Mouse (Mus musculus): ENCODE measurements around the gene Slc25a44. TPM values are rescaled to one million over a fixed set of nuclear protein-coding genes. Genes with fewer than 3 reads are reported as not detected.
"Not testable (repeated sequence)": the region's sequence is repeated elsewhere in the genome, so short reads cannot be mapped to it uniquely, and the experiment has no call there.

Slc25a44 gene
- total RNA-seq, 2 experiments from 2014 or later, result 34.9 to 35.7 TPM

DNA sequence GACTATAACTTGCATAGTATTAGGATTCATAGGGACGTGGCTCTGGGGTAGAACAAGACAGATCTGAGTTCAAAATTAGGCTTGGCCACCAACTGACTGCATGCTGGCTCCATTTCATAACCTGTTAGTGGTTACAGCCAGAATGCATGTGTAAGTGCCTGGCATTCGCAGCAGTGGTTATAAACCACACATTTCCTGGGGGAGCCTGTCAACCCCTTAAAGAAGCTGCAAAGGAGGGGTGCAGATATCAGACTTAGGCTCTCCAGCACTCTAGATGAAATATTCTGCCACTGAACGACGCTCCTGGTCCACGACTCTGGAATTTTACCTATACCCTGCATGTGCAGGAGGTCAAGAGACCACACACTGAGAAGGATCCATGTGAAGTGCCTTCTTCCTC is 27.3 kb upstream of the Slc25a44 start:
- no peak for DNase-seq (ENCODE audit: low spot score in 2 of 2)

DNA sequence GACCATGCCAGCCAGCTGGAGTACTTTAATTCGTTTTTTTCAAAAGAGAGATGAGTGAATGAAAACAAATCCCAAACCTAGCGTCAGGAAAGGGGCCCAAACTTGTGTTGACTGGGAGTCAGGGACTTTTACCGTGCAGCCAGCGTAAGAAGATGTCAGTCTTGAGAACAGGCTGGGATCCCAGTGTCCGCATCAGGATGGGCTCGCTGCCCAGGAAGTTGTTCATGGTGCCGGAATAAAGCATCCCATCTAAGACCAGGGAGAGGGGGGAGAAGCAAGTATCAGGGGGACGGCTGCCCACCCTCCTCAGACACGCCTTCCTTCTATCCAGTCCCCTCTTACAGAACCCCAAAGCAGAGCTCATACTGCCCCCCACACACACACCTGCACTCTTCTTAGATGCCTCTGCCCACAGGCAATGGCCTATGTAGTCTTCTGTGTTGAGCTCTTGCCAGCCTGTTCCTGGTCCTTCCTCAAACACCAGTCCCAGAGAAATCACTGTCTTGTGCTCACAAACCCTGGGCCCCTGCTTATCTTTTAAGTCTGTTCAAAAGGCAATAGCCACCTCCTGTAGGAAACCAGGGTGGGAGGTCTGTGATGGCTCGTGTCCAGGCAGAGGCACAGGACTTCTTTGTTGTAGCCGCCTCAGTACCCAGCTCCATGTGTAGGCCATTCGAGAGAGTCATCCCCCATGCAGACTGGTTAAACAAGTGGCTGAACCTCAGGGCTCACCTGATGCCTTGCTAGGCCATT is 25.6 kb upstream of the Slc25a44 start:
- DNase-seq (ENCODE audit: low spot score in 2 of 2), result no peak

GRCm38 (mm10) chr3:88449395-88450023 is 24.6 kb upstream of the Slc25a44 start:
- no peak for DNase-seq (ENCODE audit: low spot score in 2 of 2)

GRCm38 (mm10) chr3:88448443-88448842 is 23.5 kb upstream of the Slc25a44 start:
- no peak for DNase-seq (ENCODE audit: low spot score in 2 of 2)

DNA sequence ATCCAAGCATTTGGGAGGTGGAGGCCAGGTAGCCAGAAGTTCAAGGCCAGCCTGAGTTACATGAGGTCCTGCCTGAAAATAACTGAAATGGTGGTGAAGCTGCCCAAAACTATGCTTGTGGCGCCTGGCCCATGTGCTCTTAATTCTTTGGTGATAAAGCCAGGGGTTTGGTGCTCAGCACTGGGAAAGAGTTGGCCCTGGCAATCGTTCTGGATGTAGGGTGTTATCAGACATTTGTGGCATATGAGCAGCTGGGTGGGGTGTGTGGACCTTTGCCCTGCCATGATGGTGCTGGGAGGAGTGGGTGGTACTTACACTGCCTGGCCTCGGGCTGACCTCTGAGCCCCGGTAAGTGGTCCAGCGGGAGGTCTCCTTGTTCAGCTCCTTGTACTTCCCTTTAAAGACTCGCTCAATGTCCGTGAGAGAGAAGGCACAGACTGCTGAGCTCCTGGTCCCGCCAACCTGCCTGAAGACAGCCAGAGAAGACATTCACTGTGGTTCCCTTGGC is 22.8 kb upstream of the Slc25a44 start:
- no peak for DNase-seq (ENCODE audit: low spot score in 2 of 2)

DNA sequence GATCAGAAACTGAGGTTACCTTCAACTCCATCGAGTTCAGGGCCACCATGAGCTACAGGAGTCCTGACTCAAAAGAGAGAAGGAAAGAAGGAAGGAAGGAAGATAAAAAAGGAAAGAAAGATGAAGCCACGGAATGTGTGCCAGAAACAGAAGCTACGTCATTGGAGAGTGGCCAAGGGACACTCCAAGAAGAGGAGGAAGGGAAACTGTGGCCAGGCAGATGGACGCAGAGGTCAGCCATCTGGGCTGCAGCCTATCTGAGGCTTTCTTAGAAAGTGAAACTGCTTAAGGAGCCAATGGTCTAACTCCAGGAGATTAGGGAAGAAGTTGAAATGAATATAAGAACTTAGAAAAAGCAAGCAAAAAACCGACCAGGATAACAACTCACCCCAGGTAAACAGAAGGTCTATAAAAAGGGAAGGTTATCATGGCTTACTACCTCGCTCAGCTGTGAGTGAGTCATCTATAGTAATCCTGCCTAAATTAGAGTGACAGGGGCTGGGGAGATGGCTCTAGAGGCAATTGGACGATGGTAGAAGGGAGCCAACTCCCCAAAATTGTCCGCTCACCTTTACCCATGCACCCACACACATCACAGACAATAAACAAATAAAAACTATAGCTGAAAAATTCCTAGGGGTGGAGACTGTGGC is 21.7 kb upstream of the Slc25a44 start:
- DNase-seq (ENCODE audit: low spot score in 2 of 2), result no peak

DNA sequence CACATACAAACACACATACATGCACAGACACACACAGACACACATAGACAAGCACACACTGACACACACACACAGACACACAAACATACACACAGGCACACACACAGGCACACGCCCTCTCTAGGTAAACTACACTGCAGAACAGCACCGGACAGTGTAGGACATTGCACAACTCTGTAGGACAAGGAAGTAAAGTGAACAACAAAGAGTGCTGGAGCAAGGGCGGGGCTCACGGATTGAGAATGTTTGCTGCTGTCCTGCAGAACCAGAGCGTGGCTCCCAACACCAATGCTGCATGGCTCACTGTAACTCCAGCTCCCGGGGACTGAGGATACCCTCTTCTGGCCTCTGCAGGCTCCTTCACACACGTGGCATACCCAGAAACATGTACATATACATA is 17.9 kb upstream of the Slc25a44 start:
- DNase-seq (ENCODE audit: low spot score in 2 of 2), result no peak

DNA sequence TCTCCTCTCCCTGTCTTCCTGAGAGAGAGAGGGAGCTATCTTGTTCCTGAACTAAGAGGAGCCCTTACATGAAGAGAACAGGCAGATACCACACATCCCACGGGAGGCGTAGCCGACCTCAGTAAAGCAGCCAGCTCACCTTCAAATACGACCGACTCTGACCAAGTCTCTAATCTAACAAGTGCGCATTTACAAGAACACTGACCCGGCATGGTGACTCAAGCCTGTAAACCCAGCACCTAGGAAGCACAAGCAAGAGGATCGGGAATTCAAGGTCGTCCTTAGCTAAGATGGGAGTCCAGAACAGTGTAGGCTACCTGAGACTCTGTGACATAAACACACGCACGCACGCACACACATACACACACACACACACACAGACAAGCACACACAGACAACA is 17.5 kb upstream of the Slc25a44 start:
- DNase-seq (ENCODE audit: low spot score in 2 of 2), result no peak

DNA sequence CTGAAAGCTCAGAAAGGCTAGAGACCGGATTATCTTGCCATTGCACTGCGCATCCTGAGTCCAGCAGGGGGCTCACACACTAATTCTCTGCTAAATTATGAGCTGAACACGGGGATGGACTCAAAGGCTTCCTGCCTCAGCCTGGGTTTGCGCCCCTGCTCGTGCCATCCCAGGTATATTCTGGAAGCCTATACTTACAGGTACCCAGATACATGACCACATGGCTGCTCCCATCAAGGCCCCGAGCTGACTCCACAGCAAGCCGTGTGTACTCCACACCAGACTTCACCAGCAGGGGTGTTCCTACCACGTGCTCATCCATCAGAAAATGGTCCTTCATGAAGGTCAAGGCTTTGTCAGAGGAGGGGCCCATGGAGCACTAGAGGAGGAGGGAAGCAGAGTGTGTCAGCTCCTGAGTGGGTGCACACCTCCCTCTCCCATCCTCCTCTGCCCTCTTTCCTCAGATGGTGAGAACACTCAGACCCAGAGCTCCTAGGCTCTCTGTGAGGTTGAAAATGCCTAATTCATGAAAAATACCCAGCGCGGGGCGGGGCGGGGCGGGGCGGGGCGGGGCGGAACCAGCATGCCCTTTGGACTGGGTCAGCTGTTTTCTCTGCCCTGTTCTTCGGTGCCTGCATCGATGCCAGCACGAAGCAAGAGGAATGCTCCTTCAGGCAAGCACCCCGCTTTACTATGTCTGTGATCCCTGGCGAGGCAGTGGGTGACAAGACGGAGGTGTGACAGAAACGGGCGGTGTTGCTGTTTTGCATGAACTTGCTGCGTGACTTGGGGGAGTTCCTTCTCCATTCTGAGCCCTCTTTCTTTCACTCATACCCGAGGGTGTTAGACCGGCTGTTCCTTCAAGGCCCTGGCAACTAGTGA is 15.8 kb upstream of the Slc25a44 start:
- no peak for DNase-seq (ENCODE audit: low spot score in 2 of 2)

- DNase-seq (ENCODE audit: low spot score in 2 of 2), result no peak
Measured at GRCm38 (mm10) chr3:88439582-88439981, 14.6 kb upstream of the Slc25a44 start.

DNA sequence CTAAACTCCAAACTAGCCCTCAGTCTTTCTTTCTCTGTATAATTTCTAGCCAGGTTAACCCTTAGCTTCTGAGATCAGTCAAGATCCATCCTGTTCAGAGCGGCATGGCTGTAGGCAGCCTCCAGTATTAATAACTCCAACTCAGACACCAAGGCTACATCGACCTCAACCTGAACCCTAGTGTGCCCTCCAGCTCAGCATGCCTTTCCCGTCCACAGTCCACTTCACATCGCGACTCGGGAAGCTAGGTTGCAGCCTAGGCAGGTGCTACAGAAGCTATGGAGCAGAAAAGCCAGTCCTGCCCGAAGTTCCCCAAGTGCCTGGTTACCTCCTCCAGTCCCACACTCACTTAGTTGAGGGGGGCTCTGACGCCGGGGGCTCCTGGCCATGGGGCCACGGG is 12.5 kb upstream of the Slc25a44 start:
- no peak for DNase-seq (ENCODE audit: low spot score in 2 of 2)

DNA sequence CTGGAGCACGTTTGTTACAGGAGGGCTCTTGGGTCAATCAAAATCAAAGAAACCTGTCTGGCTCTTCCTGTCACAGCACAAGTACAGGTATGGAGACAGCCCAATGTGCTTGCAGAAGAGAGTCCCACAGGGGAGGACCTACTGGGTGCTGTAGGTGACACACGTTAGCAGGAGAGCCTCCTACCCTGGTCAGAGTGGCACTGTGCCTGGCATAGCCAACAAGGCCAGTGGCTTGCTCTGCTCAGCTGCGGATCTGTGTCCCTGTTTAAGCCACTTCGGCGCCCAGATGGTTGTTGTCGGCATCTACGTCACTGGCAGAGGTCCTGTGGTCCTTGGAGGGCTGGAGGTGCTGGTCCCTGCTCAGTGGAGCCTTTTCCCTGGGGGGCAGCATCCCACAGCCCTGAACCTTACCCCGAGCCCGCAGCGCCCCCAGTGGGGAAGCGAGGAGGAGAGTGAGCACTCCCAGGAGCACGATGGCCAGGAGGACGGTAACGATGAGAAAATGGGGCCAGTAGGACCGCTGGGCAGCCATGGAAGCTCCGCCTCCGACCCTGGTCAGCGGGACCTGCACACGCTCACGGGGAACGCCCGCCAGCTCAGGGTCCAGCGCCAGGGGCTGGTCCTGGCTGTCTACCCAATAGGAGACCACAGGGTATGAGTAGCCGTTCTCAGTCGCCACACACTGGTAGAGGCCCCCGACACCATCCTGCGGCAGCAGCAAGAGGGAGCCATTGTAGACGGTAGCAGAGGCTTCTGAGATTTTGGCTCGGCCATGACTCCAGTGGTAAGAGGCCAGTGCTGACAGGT is 11.7 kb upstream of the Slc25a44 start:
- DNase-seq (ENCODE audit: low spot score in 2 of 2), result peak; percentile 37 to 46

GRCm38 (mm10) chr3:88435515-88435914 is 10.6 kb upstream of the Slc25a44 start:
- DNase-seq (ENCODE audit: low spot score in 2 of 2), result no peak

- DNase-seq (ENCODE audit: low spot score in 2 of 2), result not testable (repeated sequence)
Measured at GRCm38 (mm10) chr3:88428639-88429038, 3.7 kb upstream of the Slc25a44 start.

GRCm38 (mm10) chr3:88427342-88427905 is 2.5 kb upstream of the Slc25a44 start:
- DNase-seq (ENCODE audit: low spot score in 2 of 2), result no peak

GRCm38 (mm10) chr3:88425708-88426420 is 925 bp upstream of the Slc25a44 start:
- no peak for DNase-seq (ENCODE audit: low spot score in 2 of 2)

DNA sequence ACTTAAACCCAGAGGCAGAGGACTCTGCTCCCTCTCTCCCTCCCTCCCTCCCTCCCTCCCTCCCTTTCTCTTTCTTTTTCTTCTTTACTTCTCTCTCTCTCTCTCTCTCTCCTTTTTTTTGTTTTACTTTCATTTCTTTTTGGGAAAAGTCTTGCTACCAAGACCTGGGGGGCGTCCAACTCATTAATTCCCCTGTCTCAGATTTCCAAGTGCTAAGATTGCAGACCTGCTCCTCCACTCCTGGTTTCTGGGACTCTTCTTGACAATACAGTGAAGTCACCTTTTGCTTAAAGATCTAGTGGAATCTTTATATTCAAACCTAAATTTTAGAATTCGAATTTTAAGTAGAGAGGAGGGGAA is 371 bp upstream of the Slc25a44 start:
- DNase-seq (ENCODE audit: low spot score in 2 of 2), result no peak

DNA sequence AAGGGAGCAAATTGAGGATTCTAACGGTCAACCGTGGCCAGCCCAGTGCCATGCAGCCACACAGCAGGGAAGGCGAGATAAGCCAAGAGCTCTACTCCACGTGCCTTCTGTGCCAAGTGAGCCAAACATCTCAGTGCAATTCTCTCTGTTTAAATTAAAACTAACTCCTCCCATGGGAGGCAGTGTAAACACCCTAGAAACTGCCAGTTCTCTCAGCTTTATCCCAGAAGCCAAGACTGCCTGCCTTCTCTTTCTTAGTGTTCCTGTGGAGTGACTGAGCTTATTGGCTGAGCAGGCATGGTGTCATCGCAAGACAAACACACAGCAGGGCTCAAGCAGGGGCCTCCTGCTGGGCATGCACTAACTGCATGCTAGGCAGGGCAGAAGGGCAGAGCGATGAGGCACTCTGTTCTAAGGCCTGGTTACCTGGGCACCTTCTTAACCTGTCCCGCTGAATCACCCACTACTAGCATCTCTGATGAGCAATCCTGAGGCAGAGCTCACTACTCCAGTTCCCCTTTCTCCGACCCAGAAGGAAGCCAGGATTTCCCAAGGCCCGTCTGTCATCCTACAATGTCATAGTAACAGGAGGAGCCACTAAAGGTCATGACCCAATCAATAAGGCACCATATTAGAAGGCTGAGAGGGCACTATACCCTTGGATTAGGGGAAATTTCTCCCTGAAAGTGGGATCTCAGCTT is 2.8 kb downstream of the Slc25a44 start:
- DNase-seq (ENCODE audit: low spot score in 2 of 2), result no peak

- DNase-seq (ENCODE audit: low spot score in 2 of 2), result no peak
Measured at GRCm38 (mm10) chr3:88420771-88421170, 4.2 kb downstream of the Slc25a44 start.
